Mouse (Mus musculus) forebrain, embryonic 14.5 days (tissue): ENCODE measurements around the gene Zfp72. TPM values are rescaled to one million over a fixed set of nuclear protein-coding genes. Genes with fewer than 3 reads are reported as not detected.

Experiments used
- microRNA counts: library from miRNA; unstranded; fragments of <30 nt; microRNA quantifications from one replicate; lab custom pipeline; 2016
- microRNA-seq: library from miRNA; unstranded; fragments of <30 nt; microRNA quantifications from one replicate; pipeline ENCODE4, GENCODE M21; 2016
- polyA plus RNA-seq: library from polyadenylated mRNA; unstranded; fragments of >200 nt; fragmentation: Nextera tagmentation; extraction: Ambion mirVana; gene quantifications from 2 replicates; pipeline ENCODE4 v1.2.1, GENCODE M21; 2014

Zfp72 gene
- polyA plus RNA-seq, 1 experiment from 2014 or later, result 7.0 TPM

MicroRNAs encoded within 50 kb of the gene (microRNA counts, 519-probe panel; counts per million panel counts)
- microRNA mmu-miR-692 (lab: Ali Mortazavi, UCI), result not detected

Small RNA genes within 50 kb of the gene (microRNA-seq; reads per million reads assigned to microRNA genes)
- gene Mir692-3, result not detected

Other genes with a start within 250 kb of the Zfp72 start
- gene Exoc3, start 182.1 kb downstream of the Zfp72 start, polyA plus RNA-seq, result 134 and 138 TPM in 2 replicates
- 0.88 and 0.89 TPM in 2 replicates for gene Ahrr, start 98.5 kb downstream of the Zfp72 start, polyA plus RNA-seq
- gene Pdcd6, start 73.3 kb downstream of the Zfp72 start, polyA plus RNA-seq, result 150 and 155 TPM in 2 replicates
- 167 and 188 TPM in 2 replicates for gene Sdha, start 40.6 kb downstream of the Zfp72 start, polyA plus RNA-seq
- 37.4 and 47.2 TPM in 2 replicates for gene Ccdc127, start 40.5 kb downstream of the Zfp72 start, polyA plus RNA-seq
- not detected in 2 replicates for gene Lrrc14b, start 26.8 kb downstream of the Zfp72 start, polyA plus RNA-seq
- gene Ftl1-ps1, start 8.9 kb upstream of the Zfp72 start, polyA plus RNA-seq, result 92.6 and 92.8 TPM in 2 replicates
- 15.2 and 18.0 TPM in 2 replicates for gene Zfp825, start 103.2 kb upstream of the Zfp72 start, polyA plus RNA-seq
- 5.8 and 6.4 TPM in 2 replicates for gene Erap1, start 248.7 kb upstream of the Zfp72 start, polyA plus RNA-seq